Mouse (Mus musculus) left cerebral cortex, postnatal 25 days (tissue): ENCODE data around the gene Tssk4. TPM values are rescaled to one million over a fixed set of nuclear protein-coding genes. Genes with fewer than 3 reads are reported as not detected.
A peak's percentile ranks its signal among the peaks of the same experiment; 100 is the strongest.

ENCODE experiments used
- DNase-seq, 2 experiments: peaks; one replicate each; pipeline ENCODE4 v3.0.0; 2022; ENCODE audit warnings: low spot score in 2 of 2, mixed read lengths in 1 of 2
- intact Hi-C: fragments of 180-260 bp; cut with DNase I; formaldehyde crosslinking; loops from one replicate; pipeline ENCODE4 v1.15.1; 2025
- total RNA-seq, 2 experiments: library from RNA; stranded (reverse); gene quantifications; 2 replicates each; pipeline ENCODE4 v1.2.3; 2021

Tssk4 gene
- total RNA-seq, 2 experiments from 2014 or later: 0.30 to 1.1 TPM

DNA sequence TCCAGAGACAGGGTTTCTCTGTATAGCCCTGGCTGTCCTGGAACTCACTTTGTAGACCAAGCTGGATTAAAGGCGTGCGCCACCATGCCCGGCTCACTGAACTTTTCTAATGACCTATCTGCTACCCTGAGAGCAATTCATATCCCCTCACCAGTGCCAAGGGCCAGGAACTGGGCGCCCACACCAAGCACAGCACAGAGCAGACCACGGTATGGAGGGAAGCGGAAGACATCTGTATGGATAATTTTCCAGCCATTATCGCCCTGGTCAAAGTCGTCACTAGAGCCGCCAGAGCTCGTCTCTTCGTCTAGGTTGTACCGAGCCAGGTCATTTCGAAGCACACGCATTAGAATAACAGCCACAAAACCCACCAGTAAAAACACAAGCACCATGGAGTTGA is 9.2 kb upstream of the Tssk4 start:
- intact Hi-C loops: no loop called here
- DNase-seq: no peak

DNA sequence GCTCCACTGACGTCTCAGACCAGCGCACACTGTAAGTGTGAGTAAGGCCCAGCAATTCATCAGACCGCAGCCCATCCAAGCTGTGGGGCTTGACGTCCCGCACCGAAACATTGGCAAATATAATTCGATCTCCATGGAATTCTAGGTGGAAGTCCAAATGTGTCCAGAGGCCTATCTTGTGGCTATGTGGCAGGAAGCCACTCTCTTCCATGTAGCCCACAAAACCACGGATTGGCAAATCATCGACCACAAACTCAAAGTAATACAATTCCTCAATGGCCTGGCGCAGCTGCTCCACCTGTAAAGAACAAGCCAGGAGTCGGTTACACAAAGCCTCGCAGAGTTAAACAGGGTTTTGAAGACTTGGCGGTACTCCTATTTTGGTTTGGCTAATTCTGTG is 8.7 kb upstream of the Tssk4 start:
- intact Hi-C loops: no loop called here
- no peak for DNase-seq

DNA sequence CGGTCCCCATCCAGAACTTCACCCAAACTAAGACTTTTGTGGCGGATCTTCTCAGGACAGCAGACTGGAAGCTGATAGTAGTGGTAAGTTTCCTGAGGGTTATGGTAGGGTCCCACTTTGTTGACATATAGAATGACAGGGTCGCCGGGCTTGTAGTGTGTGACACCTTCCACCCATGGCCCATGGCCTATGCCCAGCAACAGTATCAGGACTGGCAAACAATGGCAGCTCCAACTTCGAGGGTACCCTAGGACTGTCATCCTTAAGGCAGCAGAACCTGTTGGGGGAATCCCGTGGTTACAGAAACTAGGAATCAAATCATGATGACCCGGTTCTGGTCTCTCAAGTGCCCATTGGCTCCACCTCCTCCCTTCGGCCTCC is 7.3 kb upstream of the Tssk4 start:
- no peak for DNase-seq
- intact Hi-C loops: no loop called here

DNA sequence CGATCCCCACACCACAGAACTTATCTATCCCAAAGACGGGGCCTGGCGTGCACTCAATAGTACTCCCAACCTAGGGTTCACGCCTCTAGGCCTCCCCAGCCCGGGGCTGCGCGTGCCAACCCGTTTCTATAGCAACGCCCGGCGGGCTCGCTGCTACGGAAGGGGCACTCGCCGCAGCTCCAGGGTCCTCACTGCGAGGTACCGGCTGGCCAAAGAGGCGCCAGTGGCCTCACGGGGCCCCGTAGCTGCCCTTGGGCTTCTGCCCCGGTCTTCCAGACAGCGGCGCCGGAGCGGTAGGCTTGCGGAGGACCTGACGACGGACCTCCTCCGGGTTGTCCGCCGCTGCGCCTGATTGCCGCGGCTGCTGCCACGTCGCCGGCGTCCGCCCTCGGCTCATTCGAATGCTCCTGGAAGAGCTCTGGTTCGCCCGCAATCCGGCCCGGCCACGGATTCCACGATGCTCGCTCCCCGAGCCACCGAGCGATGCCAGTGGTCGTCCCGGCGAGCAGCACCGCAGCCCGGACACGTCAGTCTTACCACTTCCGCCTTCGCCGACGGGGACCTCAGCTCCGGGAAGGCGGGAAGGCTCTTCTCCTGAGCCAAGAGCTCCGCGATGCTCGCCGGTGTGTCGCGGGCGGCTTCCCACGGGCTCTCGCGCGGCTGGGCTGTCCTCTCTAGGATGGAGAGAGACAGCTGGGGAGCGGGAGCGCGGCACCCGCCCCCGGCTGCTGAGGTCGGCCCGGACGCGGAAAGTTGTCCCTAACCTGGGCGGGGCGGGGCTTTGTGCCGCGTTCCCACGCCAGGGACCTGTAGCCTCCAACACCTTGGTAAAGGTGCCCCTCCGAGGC is 6.7 kb upstream of the Tssk4 start, which contains the start of gene Tm9sf1:
Gene Tm9sf1, minus strand, starts transcription at position 747 of the 848 bp plus-strand sequence.
- peak; percentile 90 to 94 for DNase-seq
- intact Hi-C loops: no loop called here

DNA sequence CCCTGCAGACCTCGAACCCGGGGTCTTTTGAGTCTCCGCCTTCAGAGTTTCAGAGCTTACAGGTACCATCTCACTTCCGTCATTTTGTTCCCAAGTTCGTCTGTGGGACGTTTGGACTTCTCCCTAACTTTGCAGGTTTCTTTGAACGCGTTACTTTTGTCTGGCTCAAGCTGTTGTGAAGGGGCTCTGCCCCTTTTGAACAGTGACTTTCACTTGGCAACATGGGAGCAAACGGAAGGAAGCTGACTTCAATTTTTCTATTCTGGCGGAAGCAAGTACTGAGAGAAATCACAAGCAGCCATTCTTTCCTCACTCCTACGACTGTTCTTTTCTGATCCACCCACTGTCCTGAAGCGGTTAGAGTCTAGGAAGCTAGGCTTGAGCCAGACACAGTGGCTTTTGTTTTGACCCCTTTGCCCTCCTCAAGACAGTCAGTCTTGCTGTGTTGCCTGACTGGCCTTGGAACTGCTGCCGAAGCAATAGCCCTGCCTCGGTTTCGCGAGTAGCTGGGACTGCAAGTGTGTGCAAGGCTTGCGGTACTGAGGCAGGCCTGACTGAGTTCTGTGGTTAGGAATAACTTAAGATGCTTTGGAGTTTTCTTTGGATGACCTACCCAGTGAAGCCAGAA is 5.6 kb upstream of the Tssk4 start:
- DNase-seq: no peak
- intact Hi-C loops: no loop called here

DNA sequence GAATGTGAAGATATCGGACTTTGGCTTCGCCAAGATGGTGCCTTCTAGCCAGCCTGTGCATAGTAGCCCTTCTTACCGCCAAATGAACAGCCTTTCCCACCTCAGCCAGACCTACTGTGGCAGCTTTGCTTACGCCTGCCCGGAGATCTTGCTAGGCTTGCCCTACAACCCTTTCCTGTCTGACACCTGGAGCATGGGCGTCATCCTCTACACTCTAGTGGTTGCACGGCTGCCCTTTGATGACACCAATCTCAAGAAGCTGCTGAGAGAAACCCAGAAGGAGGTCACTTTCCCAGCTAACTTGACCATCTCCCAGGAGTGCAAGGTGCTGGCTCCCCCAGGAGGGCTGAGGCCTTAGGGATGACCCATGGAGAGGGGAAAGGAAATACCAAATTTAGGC is 1.5 kb downstream of the Tssk4 start:
- intact Hi-C loops: no loop called here
- DNase-seq: no peak

DNA sequence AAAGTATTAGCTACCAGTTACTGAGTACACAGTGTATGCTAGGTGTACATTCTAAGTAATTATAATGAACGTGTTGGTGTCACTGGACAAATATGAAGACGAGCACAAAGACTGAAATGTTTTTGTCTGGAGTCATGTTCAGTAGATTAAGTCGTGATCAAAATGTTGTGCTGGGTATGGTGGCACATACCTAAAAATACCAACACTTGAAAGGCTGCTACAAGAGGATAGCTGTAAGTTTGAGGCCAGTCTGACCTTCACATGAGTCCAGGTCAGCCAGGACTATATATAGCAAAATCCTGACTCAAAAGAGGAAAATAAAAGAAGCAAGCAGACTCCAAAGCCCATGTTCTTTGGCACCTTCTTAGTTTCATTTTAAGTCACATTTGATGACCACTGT is 7.0 kb downstream of the Tssk4 start:
- no peak for DNase-seq
- intact Hi-C loops: no loop called here

DNA sequence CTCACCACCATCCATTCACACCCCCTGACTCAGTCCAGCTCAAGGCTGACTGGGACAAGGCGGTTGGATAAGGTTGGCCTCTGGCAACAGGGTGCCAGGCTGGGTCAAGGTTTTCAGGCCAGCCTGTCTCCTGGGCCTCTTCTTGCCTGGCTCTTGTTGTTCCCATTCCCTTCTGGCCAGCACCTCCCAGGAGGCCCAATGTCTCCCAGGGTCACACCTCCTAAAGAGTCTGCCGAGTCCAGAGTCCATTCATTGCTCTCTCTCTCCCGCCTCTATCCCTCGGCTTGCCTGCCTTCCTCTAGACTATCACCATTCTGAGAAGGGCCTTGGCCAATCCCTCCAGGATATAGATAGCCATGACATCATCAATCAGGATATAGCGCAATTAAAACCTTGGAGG is 8.0 kb downstream of the Tssk4 start:
- no peak for DNase-seq
- intact Hi-C loops: no loop called here

DNA sequence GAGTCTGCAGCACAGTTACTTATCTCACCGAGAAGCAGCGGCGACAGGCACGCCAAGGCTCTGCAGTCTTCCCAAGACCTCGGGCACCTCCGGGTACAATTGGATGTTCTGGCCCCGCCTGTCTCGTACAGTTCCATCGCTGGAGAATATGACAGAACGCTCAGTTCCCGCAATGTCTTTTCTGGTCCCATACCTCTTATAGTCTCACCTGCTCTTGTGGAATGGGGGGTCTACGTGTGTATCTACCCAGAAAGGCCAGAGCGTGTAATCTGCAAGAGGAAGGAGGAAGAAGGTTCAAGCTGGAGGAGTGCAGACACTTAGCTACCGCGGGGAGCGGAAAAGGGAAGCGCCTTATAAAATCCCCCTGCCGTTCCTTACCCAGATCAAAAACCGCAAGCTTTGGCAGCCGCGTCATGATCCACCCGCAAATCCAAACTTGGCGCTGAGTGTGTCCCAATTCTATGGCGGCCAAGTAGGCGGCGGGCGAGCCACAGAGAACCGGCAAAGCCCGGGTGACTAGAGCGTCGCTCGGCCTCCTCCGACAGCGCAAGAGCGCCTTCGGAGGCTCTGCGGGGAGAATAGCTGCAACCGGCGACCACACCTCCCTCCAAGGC is 10.1 kb downstream of the Tssk4 start, which contains the start of gene Mdp1:
Gene Mdp1, minus strand, starts transcription at position 549 of the 614 bp plus-strand sequence.
- intact Hi-C loops: no loop called here
- DNase-seq: peak; percentile 84 to 92

DNA sequence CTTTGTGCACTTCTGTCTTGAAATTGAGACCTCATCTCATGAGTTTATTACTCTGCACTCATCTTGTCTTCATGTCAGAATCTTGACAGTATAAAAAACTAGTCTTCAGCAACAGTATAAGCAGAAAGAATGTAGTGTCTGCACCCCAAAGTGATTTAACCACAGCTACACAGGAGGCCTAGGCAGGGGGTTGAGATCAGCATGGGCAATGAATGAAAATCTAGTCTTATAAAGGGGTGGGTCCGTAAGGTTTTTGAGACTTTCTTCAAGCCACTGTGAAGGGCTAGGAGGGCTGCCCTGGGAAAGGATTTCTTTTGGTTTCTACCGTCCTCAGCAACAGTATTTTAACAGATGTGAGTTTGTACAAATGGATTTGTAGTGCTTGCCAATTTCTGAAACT is 10.7 kb downstream of the Tssk4 start:
- intact Hi-C loops: no loop called here

DNA sequence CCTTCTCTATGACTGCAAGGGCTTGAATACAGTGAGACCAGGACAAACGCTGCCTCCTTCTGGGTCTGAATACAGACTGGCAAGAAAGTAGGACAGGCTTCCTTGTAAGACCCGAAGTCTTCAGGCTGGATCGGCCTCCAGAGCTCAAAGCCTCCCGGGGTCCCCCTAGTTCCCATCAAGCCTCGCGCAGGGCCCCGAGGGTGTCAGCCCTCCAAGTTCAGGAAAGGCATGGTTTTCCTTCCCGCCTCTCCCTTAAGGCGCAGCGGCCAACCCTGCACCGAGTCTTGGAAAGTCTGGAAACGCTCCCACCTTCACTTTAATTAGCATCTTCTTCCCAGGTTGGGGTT is 21.5 kb downstream of the Tssk4 start:
- intact Hi-C loops: loop anchor here (10.0 kb wide), 1 partner anchor 223 kb away; no protein-coding TSS in a partner anchor
- DNase-seq: no peak

More for the DNA sequence above, 10.7 kb downstream of the Tssk4 start:
- DNase-seq: no peak

DNA sequence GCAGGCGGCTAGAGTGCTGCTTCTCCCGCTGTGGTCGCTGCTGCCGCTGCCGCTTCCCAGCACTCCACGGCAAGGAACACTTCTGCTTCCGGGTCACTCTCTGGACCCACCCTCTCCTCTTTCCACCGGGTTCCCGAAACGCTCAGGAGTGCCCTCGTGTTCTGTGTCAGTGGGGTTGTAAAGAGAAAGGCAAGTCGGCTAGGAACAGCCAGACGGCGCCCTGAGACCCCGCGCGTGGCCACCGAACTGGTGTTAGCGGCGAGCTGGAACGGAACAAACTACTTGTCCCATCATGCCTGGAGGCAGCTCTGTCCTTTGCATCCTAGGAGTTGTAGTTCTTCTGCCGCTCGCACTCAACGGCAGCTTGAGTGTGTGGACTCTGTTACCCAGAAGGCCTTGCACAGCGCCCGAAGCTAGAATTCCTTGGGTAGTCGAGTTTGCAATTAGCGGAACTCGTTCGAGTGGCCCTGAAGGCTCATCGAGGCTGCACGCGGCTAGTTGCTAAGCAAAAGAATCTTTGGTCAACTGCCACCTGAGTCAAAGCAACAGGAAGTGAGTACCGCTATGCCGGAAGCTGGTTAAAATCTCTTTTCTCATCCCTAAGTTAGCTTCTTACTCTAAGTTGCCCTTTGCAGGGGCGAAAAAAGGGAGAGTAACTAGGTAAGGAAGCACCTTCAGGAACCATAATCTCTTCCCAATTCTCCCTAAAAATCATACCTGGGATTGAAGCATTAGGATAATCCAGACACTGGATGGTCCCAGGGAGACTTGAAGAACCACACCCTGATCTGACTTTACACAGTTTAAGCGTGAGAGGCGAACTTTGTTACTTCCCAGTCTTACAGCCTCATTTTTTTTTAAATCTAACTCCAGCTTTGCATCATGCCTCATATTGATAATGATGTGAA is 22.1 kb downstream of the Tssk4 start, which contains the start of the genes Gmpr2 and Nedd8:
Gene Gmpr2, plus strand, starts transcription at position 109 of the 908 bp plus-strand sequence.
Gene Nedd8, minus strand, starts transcription at position 292 of the 908 bp plus-strand sequence.
- intact Hi-C loops: loop anchor here (10.0 kb wide), 1 partner anchor 223 kb away; no protein-coding TSS in a partner anchor
- DNase-seq: peak; percentile 96 to 99

DNA sequence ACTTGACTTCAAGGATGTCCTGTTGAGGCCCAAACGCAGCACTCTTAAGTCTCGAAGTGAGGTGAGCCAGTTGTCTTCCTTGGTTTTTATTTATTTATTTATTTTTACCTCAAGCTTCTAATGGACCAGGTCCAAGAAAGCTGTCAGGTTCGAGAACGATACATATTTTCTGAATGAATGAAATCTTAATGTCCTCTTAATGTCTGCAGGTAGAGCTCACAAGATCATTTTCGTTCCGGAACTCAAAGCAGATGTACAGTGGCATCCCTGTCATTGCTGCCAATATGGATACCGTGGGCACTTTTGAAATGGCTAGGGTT is 22.7 kb downstream of the Tssk4 start:
- intact Hi-C loops: loop anchor here (10.0 kb wide), 1 partner anchor 222 kb away; no protein-coding TSS in a partner anchor

DNA sequence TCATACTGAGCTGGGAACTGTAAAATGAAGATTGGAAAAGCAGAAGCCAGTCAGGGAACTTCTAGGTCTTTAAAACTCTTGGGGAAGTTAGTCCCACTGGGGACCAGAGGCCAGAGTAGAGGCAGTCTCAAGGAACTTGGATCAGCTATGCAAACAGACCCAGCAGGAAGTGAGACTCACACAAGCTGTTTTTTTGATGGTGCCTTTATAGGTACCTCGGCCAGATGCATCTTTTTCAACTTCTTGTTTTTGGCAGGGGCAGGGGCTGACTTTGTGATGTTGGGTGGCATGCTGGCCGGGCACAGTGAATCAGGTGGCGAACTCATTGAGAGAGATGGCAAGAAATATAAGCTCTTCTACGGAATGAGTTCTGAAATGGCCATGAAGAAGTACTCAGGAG is 27.6 kb downstream of the Tssk4 start:
- DNase-seq: no peak
- intact Hi-C loops: loop anchor here (10.0 kb wide), 1 partner anchor 217 kb away; no protein-coding TSS in a partner anchor

More for the DNA sequence above, 22.7 kb downstream of the Tssk4 start:
- no peak for DNase-seq

DNA sequence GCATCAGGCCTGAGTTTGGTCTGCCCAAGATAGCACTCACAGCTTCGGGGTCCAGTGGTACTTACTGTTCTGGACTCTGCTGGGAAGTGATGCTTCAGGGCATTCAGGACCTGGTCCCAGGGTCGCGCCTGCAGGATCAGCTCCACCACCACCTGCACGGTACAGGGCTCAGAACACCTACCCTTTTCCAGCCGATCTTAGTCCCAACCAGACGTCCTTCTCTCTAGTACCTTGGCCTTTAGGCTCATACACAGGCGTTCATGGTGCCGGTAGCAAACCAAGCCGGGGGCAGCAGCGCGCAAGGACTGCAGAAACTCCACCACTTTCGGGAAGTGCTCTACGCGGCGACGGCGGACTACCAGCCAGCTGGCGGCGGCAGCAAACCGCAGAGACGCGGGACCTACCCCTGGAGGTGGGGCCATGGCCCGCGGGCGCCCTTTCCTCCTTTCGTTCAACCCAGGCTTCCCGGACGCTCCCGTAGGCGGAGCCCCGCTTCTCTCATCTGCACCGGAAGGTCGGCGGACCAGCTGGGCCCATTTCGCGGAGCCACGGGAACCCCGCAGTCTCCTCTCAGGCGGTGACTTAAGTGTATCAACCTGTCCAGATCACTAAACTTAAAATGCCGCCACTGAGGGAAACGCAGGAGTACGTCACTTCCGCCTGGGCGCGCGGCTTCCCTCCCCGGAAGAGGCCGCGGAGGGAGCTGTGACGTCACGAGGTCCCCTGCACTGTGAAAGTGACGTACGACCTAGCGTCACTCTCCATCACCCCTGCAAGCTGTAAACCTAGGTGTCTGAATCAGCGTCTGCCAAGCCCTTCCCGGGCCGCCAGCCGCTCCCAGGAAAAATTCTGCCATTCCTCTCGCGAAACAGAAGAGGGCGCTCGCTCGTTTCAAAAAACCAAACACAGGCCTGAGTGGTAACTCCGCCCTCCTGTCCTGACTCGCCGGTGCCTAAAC is 31.5 kb downstream of the Tssk4 start, which contains the start of gene Tinf2:
Gene Tinf2, minus strand, starts transcription at position 661 of the 958 bp plus-strand sequence.
- peak; percentile 98 for DNase-seq
- intact Hi-C loops: loop anchor here (1.0 to 5.0 kb wide), 2 partner anchors 41 to 64 kb away; partner anchors contain the start of genes Dhrs1, Nop9 and Rabggta

DNA sequence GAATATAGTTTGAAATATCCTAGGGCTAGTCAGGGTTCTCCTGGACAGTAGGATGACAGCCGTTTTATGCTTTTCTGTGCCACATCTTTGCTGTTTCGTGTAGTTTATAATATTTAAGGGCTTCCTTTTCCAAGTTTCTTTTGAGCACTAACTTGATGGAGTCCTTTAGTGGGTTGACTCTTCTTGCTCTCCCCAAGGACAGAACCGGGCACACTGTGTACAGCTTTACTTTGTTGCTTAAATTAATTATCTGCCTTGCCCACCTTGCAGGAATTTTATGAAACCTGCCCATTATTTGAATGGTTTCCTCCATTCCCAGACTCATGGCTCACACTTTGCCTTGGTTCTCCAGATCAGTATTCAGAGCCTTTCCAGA is 32.1 kb downstream of the Tssk4 start:
- intact Hi-C loops: loop anchor here (1.0 to 5.0 kb wide), 2 partner anchors 40 to 63 kb away; partner anchors contain the start of genes Dhrs1, Nop9 and Rabggta
- DNase-seq: no peak

DNA sequence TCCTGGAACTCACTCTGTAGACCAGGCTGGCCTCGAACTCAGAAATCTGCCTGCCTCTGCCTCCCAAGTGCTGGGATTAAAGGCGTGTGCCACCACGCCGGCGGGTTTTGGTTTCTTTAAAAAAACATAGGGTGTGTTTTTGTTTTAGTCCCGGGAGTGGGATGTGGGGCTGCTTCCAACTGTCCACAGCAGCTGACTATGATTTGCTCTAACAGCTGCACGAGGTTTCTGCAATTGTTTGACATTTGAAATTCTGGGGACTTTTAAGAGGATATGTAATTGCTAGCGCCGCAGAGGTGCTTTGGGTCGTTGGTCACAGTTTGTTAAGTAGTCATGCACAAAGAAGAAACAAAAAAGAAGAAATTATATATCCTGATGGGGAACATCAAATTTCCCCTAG is 39.4 kb downstream of the Tssk4 start:
- intact Hi-C loops: no loop called here
- DNase-seq: no peak

DNA sequence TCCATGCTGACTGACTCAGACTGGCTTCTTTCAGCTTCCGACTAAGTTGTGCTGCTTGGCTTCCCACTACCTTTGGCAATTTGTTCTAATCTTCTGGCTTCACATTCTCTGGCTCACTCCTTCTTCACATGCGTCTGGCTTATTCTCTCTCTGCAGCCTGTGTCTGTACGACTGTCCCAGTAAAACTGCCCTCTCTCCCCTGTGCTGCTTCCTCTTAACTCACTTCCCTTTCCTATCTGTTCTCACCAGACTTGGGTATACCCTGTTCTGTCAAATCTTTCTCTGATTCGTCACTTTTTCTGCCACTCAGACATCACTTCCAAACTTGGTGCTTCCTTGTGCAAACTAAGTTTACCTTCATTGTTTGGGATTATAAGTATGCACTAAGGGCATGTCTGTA is 47.2 kb downstream of the Tssk4 start:
- no peak for DNase-seq

More for the DNA sequence above, 47.2 kb downstream of the Tssk4 start:
- intact Hi-C loops: no loop called here
